Mouse (Mus musculus) adrenal gland (tissue): ENCODE results near the gene Padi2.

Experiments
- intact Hi-C: fragments of 180-260 bp; cut with DNase I; formaldehyde crosslinking; loops from one replicate; pipeline ENCODE4 v1.15.1; 2025

Padi2 gene

GRCm38 (mm10) chr4:140983442-140983841 lies 77.3 kb downstream of the Padi2 start:
- intact Hi-C loops: loop anchor here (5.0 kb wide), 1 partner anchor 49 kb away; no protein-coding TSS in a partner anchor

GRCm38 (mm10) chr4:140984544-140984943 lies 78.4 kb downstream of the Padi2 start:
- intact Hi-C loops: loop anchor here (5.0 kb wide), 1 partner anchor 48 kb away; no protein-coding TSS in a partner anchor

GRCm38 (mm10) chr4:140986024-140986710 lies 80.0 kb downstream of the Padi2 start:
- intact Hi-C loops: no loop called here

- intact Hi-C loops: no loop called here
These were observed 80.7 kb downstream of the Padi2 start, which contains the start of gene Atp13a2 for GRCm38 (mm10) chr4:140986711-140987395. Gene Atp13a2 (plus strand): TSS chr4:140986873.

GRCm38 (mm10) chr4:140987476-140987875 lies 81.3 kb downstream of the Padi2 start:
- intact Hi-C loops: no loop called here

- intact Hi-C loops: no loop called here
These were observed 82.7 kb downstream of the Padi2 start for GRCm38 (mm10) chr4:140988706-140989290.

GRCm38 (mm10) chr4:140989447-140989846 lies 83.3 kb downstream of the Padi2 start:
- intact Hi-C loops: no loop called here

- intact Hi-C loops: no loop called here
These were observed 86.1 kb downstream of the Padi2 start for GRCm38 (mm10) chr4:140992215-140992614.

- intact Hi-C loops: no loop called here
These were observed 87.7 kb downstream of the Padi2 start for GRCm38 (mm10) chr4:140993846-140994245.

GRCm38 (mm10) chr4:140995811-140996210 lies 89.7 kb downstream of the Padi2 start:
- intact Hi-C loops: no loop called here

- intact Hi-C loops: no loop called here
These were observed 90.7 kb downstream of the Padi2 start for GRCm38 (mm10) chr4:140996812-140997211.
